Comparison of ENCODE assay signal across 9 mouse cellular contexts in the genomic region with DNA sequence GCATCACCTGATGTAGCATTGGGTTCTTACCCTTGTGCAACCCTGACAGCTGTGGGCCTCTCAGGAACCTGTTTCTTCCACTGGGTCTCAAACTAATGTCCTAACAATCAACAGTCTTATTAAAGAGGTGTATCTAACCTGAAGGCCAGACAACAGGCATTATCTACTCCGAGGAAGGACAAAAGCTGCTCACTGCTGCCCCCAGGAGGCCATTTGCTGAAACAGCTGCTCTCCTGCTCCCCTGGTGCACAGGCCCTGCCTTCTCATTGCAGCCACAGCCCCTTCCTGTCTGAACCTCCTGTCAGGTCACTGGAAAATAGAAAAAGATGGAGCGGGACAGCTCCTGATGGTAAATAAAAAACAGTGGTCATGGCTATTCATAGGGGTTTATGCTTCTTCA. TPM values are rescaled to one million over a fixed set of nuclear protein-coding genes. Genes with fewer than 3 reads are reported as not detected.
DNase-seq lines count a peak whose midpoint lies in the region.
"Had no signal": no experiment of that assay in that cellular context is flagged by ENCODE, and none has a peak within 500 bp of the region (broad histone marks: within the 10 kb centered on the region; RNA-seq: fewer than 3 reads in every experiment).

No protein-coding gene starts in this region.

- intact Hi-C loops in gastrocnemius, postnatal 14 days (cut with DNase I; ENCODE audit: low total_unique reads) = no loop called here

- DNase-seq in gastrocnemius, postnatal 14 days = peak; percentile 7
- DNase-seq in gastrocnemius, adult 18-20 months (ENCODE audit: low spot score) = no peak
- peak; percentile 7 for DNase-seq in right cerebral cortex, postnatal 14 days
- DNase-seq in right cerebral cortex, adult 18-20 months = no peak
- DNase-seq in c-Kit-positive CD71-positive TER-119-negative erythroid progenitor cells, embryonic 14.5 days (ENCODE audit: low read depth) = peak; percentile 1
- peak; percentile 49 for DNase-seq in induced T-regulatory cell, adult 2 months (ENCODE audit: low read depth)
- peak; percentile 40 for DNase-seq in lung, postnatal 14 days
- DNase-seq in urinary bladder, postnatal 14 days (ENCODE audit: low spot score) = no peak

RNA-seq across cellular contexts. Expression of gene Bpifa2, which starts 30.9 kb away (rescaled TPM):
- not detected for total RNA-seq in gastrocnemius, postnatal 14 days (2021)
- not detected for total RNA-seq in gastrocnemius, adult 18-20 months (2021)
- total RNA-seq: layer of hippocampus, adult 18-20 months had no signal

Comparison
In these comparisons a context has a peak if more than half of its experiments do, and no peak if none do; other contexts are left out.
1. DNase-seq: peak in gastrocnemius, postnatal 14 days (single experiment), right cerebral cortex, postnatal 14 days (single experiment), c-Kit-positive CD71-positive TER-119-negative erythroid progenitor cells, embryonic 14.5 days (single experiment), induced T-regulatory cell, adult 2 months (single experiment) and lung, postnatal 14 days (single experiment); none in gastrocnemius, adult 18-20 months (single experiment), right cerebral cortex, adult 18-20 months (single experiment) and urinary bladder, postnatal 14 days (single experiment).